Mouse (Mus musculus): ENCODE measurements at regions not wholly inside any gene's neighbourhood (a gene's known extent, or its start where the extent isn't known, plus 50 kb on each side); places are given as distances from the start of the nearest gene placed in this dataset.

- WGBS (ENCODE audit: insufficient replicate concordance): 76% methylated on average over 2 of the region's 2 CpGs
- TF ChIP-seq CTCF (IDR thresholded peaks at IDR 0.05; ENCODE audit: low read depth) (no peak), EP300 (IDR thresholded peaks at IDR 0.05; ENCODE audit: low read depth) (no peak)
- Histone ChIP-seq H3K9me3 (ENCODE audit: low read length) (no peaks in the 10 kb centered on the region), H3K4me1 (ENCODE audit: insufficient read depth) (no peaks in the 10 kb centered on the region), H3K27me3 (ENCODE audit: insufficient read depth, low read length) (no peaks in the 10 kb centered on the region), H3K4me2 (ENCODE audit: low read depth, low read length) (no peak overlapping the region), H3K9ac (replicated peaks) (no peak overlapping the region), H3K36me3 (replicated peaks; ENCODE audit: insufficient read depth, low read length) (no peaks in the 10 kb centered on the region), H3K27ac (ENCODE audit: low read depth) (no peak overlapping the region), H3K4me3 (ENCODE audit: low read depth, low read length) (no peak overlapping the region)
- DNase-seq: no peak
- no peak for ATAC-seq
Measured at GRCm38 (mm10) chr10:44976815-44977214, 90.2 kb upstream of the Prep start.

GRCm38 (mm10) chr10:44971911-44972310, 95.1 kb upstream of the Prep start:
- Histone ChIP-seq H3K4me1 (ENCODE audit: insufficient read depth) (no peaks in the 10 kb centered on the region), H3K4me2 (ENCODE audit: low read depth, low read length) (no peak overlapping the region), H3K27me3 (ENCODE audit: insufficient read depth, low read length) (no peaks in the 10 kb centered on the region), H3K27ac (ENCODE audit: low read depth) (no peak overlapping the region), H3K9ac (replicated peaks) (no peak overlapping the region), H3K36me3 (replicated peaks; ENCODE audit: insufficient read depth, low read length) (no peaks in the 10 kb centered on the region), H3K9me3 (ENCODE audit: low read length) (no peaks in the 10 kb centered on the region), H3K4me3 (ENCODE audit: low read depth, low read length) (no peak overlapping the region)
- TF ChIP-seq EP300 (IDR thresholded peaks at IDR 0.05; ENCODE audit: low read depth) (no peak), CTCF (IDR thresholded peaks at IDR 0.05; ENCODE audit: low read depth) (no peak)
- WGBS (ENCODE audit: insufficient replicate concordance): 64% methylated on average over 2 of the region's 2 CpGs
- DNase-seq: no peak
- ATAC-seq: no peak

- Histone ChIP-seq H3K36me3 (replicated peaks; ENCODE audit: insufficient read depth, low read length) (no peaks in the 10 kb centered on the region), H3K9ac (replicated peaks) (no peak overlapping the region), H3K4me1 (ENCODE audit: insufficient read depth) (no peaks in the 10 kb centered on the region), H3K27me3 (ENCODE audit: insufficient read depth, low read length) (no peaks in the 10 kb centered on the region), H3K9me3 (ENCODE audit: low read length) (no peaks in the 10 kb centered on the region), H3K4me3 (ENCODE audit: low read depth, low read length) (no peak overlapping the region), H3K4me2 (ENCODE audit: low read depth, low read length) (no peak overlapping the region), H3K27ac (ENCODE audit: low read depth) (no peak overlapping the region)
- no peak for DNase-seq
- 70% methylated on average over 3 of the region's 3 CpGs for WGBS (ENCODE audit: insufficient replicate concordance)
- TF ChIP-seq EP300 (IDR thresholded peaks at IDR 0.05; ENCODE audit: low read depth): no peak
- no peak for TF ChIP-seq CTCF (IDR thresholded peaks at IDR 0.05; ENCODE audit: low read depth)
- no peak for ATAC-seq
Measured at GRCm38 (mm10) chr10:44959968-44960367, 107.0 kb upstream of the Prep start.

- Histone ChIP-seq H3K36me3 (replicated peaks; ENCODE audit: insufficient read depth, low read length) (no peaks in the 10 kb centered on the region), H3K4me1 (ENCODE audit: insufficient read depth) (no peaks in the 10 kb centered on the region), H3K27me3 (ENCODE audit: insufficient read depth, low read length) (no peaks in the 10 kb centered on the region), H3K9me3 (ENCODE audit: low read length) (no peaks in the 10 kb centered on the region), H3K4me3 (ENCODE audit: low read depth, low read length) (no peak overlapping the region), H3K9ac (replicated peaks) (no peak overlapping the region), H3K4me2 (ENCODE audit: low read depth, low read length) (no peak overlapping the region), H3K27ac (ENCODE audit: low read depth) (no peak overlapping the region)
- DNase-seq: no peak
- no peak for ATAC-seq
- TF ChIP-seq EP300 (IDR thresholded peaks at IDR 0.05; ENCODE audit: low read depth): no peak
- TF ChIP-seq CTCF (IDR thresholded peaks at IDR 0.05; ENCODE audit: low read depth): no peak
- WGBS (ENCODE audit: insufficient replicate concordance): 60% methylated on average over 1 of the region's 1 CpGs
Measured at GRCm38 (mm10) chr10:44945205-44945725, 121.7 kb upstream of the Prep start.

GRCm38 (mm10) chr10:44939403-44939802, 127.6 kb upstream of the Prep start:
- no peaks in the 10 kb centered on the region for H3K4me1 ChIP-seq (ENCODE audit: insufficient read depth)
- H3K27me3 ChIP-seq (ENCODE audit: insufficient read depth, low read length): no peaks in the 10 kb centered on the region
- no peak overlapping the region for H3K4me2 ChIP-seq (ENCODE audit: low read depth, low read length)
- H3K9ac ChIP-seq (replicated peaks): no peak overlapping the region
- DNase-seq (no peak), ATAC-seq (no peak)
- TF ChIP-seq EP300 (IDR thresholded peaks at IDR 0.05; ENCODE audit: low read depth) (no peak), CTCF (IDR thresholded peaks at IDR 0.05; ENCODE audit: low read depth) (no peak)
- H3K36me3 ChIP-seq (replicated peaks; ENCODE audit: insufficient read depth, low read length): no peaks in the 10 kb centered on the region
- whole genome bisulfite sequencing (ENCODE audit: insufficient replicate concordance): 59% methylated on average over 1 of the region's 1 CpGs
- H3K27ac ChIP-seq (ENCODE audit: low read depth): no peak overlapping the region
- H3K4me3 ChIP-seq (ENCODE audit: low read depth, low read length): no peak overlapping the region
- H3K9me3 ChIP-seq (ENCODE audit: low read length): no peaks in the 10 kb centered on the region

- H3K9me3 ChIP-seq (ENCODE audit: low read length): no peaks in the 10 kb centered on the region
- no peak overlapping the region for H3K27ac ChIP-seq (ENCODE audit: low read depth)
- H3K4me1 ChIP-seq (ENCODE audit: insufficient read depth): no peaks in the 10 kb centered on the region
- H3K36me3 ChIP-seq (replicated peaks; ENCODE audit: insufficient read depth, low read length): no peaks in the 10 kb centered on the region
- TF ChIP-seq EP300 (IDR thresholded peaks at IDR 0.05; ENCODE audit: low read depth) (no peak), CTCF (IDR thresholded peaks at IDR 0.05; ENCODE audit: low read depth) (no peak)
- H3K4me3 ChIP-seq (ENCODE audit: low read depth, low read length): no peak overlapping the region
- no peak overlapping the region for H3K9ac ChIP-seq (replicated peaks)
- DNase-seq (no peak), ATAC-seq (no peak)
- 82% methylated on average over 5 of the region's 5 CpGs for WGBS (ENCODE audit: insufficient replicate concordance)
- no peak overlapping the region for H3K4me2 ChIP-seq (ENCODE audit: low read depth, low read length)
- no peaks in the 10 kb centered on the region for H3K27me3 ChIP-seq (ENCODE audit: insufficient read depth, low read length)
Measured at GRCm38 (mm10) chr10:44936976-44937500, 130.0 kb upstream of the Prep start.

- WGBS (ENCODE audit: insufficient replicate concordance): 84% methylated on average over 2 of the region's 2 CpGs
- no peaks in the 10 kb centered on the region for H3K9me3 ChIP-seq (ENCODE audit: low read length)
- H3K4me1 ChIP-seq (ENCODE audit: insufficient read depth): no peaks in the 10 kb centered on the region
- no peak overlapping the region for H3K27ac ChIP-seq (ENCODE audit: low read depth)
- H3K4me3 ChIP-seq (ENCODE audit: low read depth, low read length): no peak overlapping the region
- H3K9ac ChIP-seq (replicated peaks): no peak overlapping the region
- no peak overlapping the region for H3K4me2 ChIP-seq (ENCODE audit: low read depth, low read length)
- H3K36me3 ChIP-seq (replicated peaks; ENCODE audit: insufficient read depth, low read length): no peaks in the 10 kb centered on the region
- TF ChIP-seq CTCF (IDR thresholded peaks at IDR 0.05; ENCODE audit: low read depth) (no peak), EP300 (IDR thresholded peaks at IDR 0.05; ENCODE audit: low read depth) (no peak)
- no peaks in the 10 kb centered on the region for H3K27me3 ChIP-seq (ENCODE audit: insufficient read depth, low read length)
- DNase-seq (no peak), ATAC-seq (no peak)
Measured at GRCm38 (mm10) chr10:44930796-44931195, 136.2 kb upstream of the Prep start.

Data from liver, postnatal 0 days (tissue).